ENCODE assay signal across 24 mouse cellular contexts in genomic region chr2:58495271-58495670, GRCm38 (mm10). TPM values are rescaled to one million over a fixed set of nuclear protein-coding genes. Genes with fewer than 3 reads are reported as not detected.
DNase-seq lines count a peak whose midpoint lies in the region; ATAC-seq lines count a peak whose summit lies in the region.
"Had no signal": no experiment of that assay in that cellular context is flagged by ENCODE, and none has a peak within 500 bp of the region (broad histone marks: within the 10 kb centered on the region; RNA-seq: fewer than 3 reads in every experiment).

No protein-coding gene starts in this region.

- peak; percentile 59 to 68 for DNase-seq in heart, adult 18-20 months
- peak; percentile 42 for DNase-seq in heart, postnatal 4 days
- DNase-seq in frontal cortex, postnatal 36 days (ENCODE audit: low spot score in 2 of 2): no peak
- DNase-seq in ovary, postnatal 14 days (ENCODE audit: low spot score): no peak
- DNase-seq: adrenal gland, adult 2 months; adrenal gland, postnatal 25 days; cerebellum, adult 18-20 months; cerebellum, adult 9-11 months; cerebellum, postnatal 36 days; kidney, adult 18-20 months had no signal

- H3K9me3 ChIP-seq in heart, embryonic 12.5 days (replicated peaks): no peaks in the 10 kb centered on the region
- H3K9me3 ChIP-seq in heart, embryonic 13.5 days: no peaks in the 10 kb centered on the region
- H3K9me3 ChIP-seq in heart, embryonic 14.5 days (ENCODE audit: control insufficient read depth, low read length): peaks cover 4% of the 10 kb centered on the region; the same call in 1 of the 2 replicates
- H3K9me3 ChIP-seq: embryonic facial prominence, embryonic 13.5 days; forebrain, embryonic 12.5 days; hindbrain, embryonic 12.5 days; intestine, embryonic 15.5 days; kidney, embryonic 15.5 days had no signal

- peaks cover 14% of the 10 kb centered on the region for H3K36me3 ChIP-seq in heart, embryonic 12.5 days
- peaks cover 28% of the 10 kb centered on the region for H3K36me3 ChIP-seq in heart, embryonic 13.5 days
- H3K36me3 ChIP-seq in heart, embryonic 14.5 days (ENCODE audit: control insufficient read depth, insufficient read depth, low read length): peaks cover 9% of the 10 kb centered on the region
- H3K36me3 ChIP-seq: forebrain, embryonic 12.5 days; intestine, embryonic 15.5 days had no signal

- H3K4me1 ChIP-seq in heart, embryonic 12.5 days (replicated peaks): peaks cover 22% of the 10 kb centered on the region
- H3K4me1 ChIP-seq in heart, embryonic 13.5 days: peaks cover 29% of the 10 kb centered on the region
- peaks cover 4 to 20% of the 10 kb centered on the region in 2 experiments for H3K4me1 ChIP-seq in heart, embryonic 14.5 days (ENCODE audit: control insufficient read depth in 2 of 2, insufficient read depth in 2 of 2, low read length in 2 of 2)
- H3K4me1 ChIP-seq: embryonic facial prominence, embryonic 13.5 days had no signal

- no peak overlapping the region for H3K4me3 ChIP-seq in heart, embryonic 12.5 days
- H3K4me3 ChIP-seq in heart, embryonic 13.5 days: no peak overlapping the region
- H3K4me3 ChIP-seq in heart, embryonic 14.5 days (ENCODE audit: control insufficient read depth in 1 of 2, insufficient read depth in 1 of 2, low read depth in 1 of 2, low read length in 2 of 2): no peak overlapping the region
- H3K4me3 ChIP-seq: embryonic facial prominence, embryonic 13.5 days; forebrain, embryonic 12.5 days; hindbrain, embryonic 12.5 days; intestine, embryonic 15.5 days; kidney, embryonic 15.5 days had no signal

- H3K27me3 ChIP-seq in heart, embryonic 12.5 days (replicated peaks): no peaks in the 10 kb centered on the region
- H3K27me3 ChIP-seq in heart, embryonic 13.5 days (replicated peaks): no peaks in the 10 kb centered on the region
- no peaks in the 10 kb centered on the region for H3K27me3 ChIP-seq in heart, embryonic 14.5 days (ENCODE audit: control insufficient read depth, insufficient read depth, low read length)
- H3K27me3 ChIP-seq: embryonic facial prominence, embryonic 13.5 days; forebrain, embryonic 12.5 days; hindbrain, embryonic 12.5 days; intestine, embryonic 15.5 days; kidney, embryonic 15.5 days had no signal

- no peak overlapping the region for H3K27ac ChIP-seq in heart, embryonic 12.5 days (ENCODE audit: poor library complexity, severe bottlenecking)
- H3K27ac ChIP-seq in heart, embryonic 13.5 days (replicated peaks): peak overlapping the region; percentile 4; the same call in 1 of the 2 replicates
- H3K27ac ChIP-seq in heart, embryonic 14.5 days (replicated peaks in 1 of 2; ENCODE audit: control insufficient read depth in 1 of 2, insufficient read depth in 1 of 2, low read depth in 2 of 2, low read length in 2 of 2): peak overlapping the region; percentile 48 to 56; a peak in 2 of 4 replicates
- H3K27ac ChIP-seq: embryonic facial prominence, embryonic 13.5 days; forebrain, embryonic 12.5 days; hindbrain, embryonic 12.5 days; intestine, embryonic 15.5 days; kidney, embryonic 15.5 days had no signal

- 62% methylated on average over 3 of the region's 3 CpGs for WGBS in heart, embryonic 12.5 days
- WGBS in heart, embryonic 13.5 days: 49% methylated on average over 3 of the region's 3 CpGs
- WGBS in heart, embryonic 14.5 days: 62% methylated on average over 3 of the region's 3 CpGs

- no peak for ATAC-seq in heart, embryonic 12.5 days (ENCODE audit: insufficient number of reproducible peaks, low FRiP score)
- ATAC-seq in heart, embryonic 13.5 days (ENCODE audit: extremely low read depth, insufficient number of reproducible peaks, low FRiP score, low TSS enrichment): no peak
- ATAC-seq in heart, embryonic 14.5 days (ENCODE audit: insufficient number of reproducible peaks, insufficient read depth, low FRiP score, low read depth): no peak
- ATAC-seq: forebrain, embryonic 16.5 days; intestine, embryonic 15.5 days had no signal

- no peak overlapping the region for H3K4me2 ChIP-seq in heart, embryonic 12.5 days
- no peak overlapping the region for H3K4me2 ChIP-seq in heart, embryonic 13.5 days
- no peak overlapping the region for H3K4me2 ChIP-seq in heart, embryonic 14.5 days (ENCODE audit: low read length)
- H3K4me2 ChIP-seq: embryonic facial prominence, embryonic 13.5 days; forebrain, embryonic 12.5 days; hindbrain, embryonic 12.5 days; intestine, embryonic 15.5 days; kidney, embryonic 15.5 days had no signal

- no peak overlapping the region for H3K9ac ChIP-seq in heart, embryonic 12.5 days
- no peak overlapping the region for H3K9ac ChIP-seq in heart, embryonic 13.5 days
- no peak overlapping the region for H3K9ac ChIP-seq in heart, embryonic 14.5 days (ENCODE audit: low read length)
- H3K9ac ChIP-seq: embryonic facial prominence, embryonic 13.5 days; forebrain, embryonic 12.5 days; hindbrain, embryonic 12.5 days; intestine, embryonic 15.5 days; kidney, embryonic 15.5 days had no signal

RNA-seq across cellular contexts. Expression of gene Gm17409, which starts 25.4 kb away (rescaled TPM):
- total RNA-seq in heart, adult 18-20 months (2021): not detected
- polyA plus RNA-seq in heart, embryonic 12.5 days (2016; fragmentation: Nextera tagmentation; extraction: Ambion mirVana): not detected in 2 replicates
- polyA plus RNA-seq in heart, embryonic 13.5 days (2015; fragmentation: Nextera tagmentation; extraction: Ambion mirVana): 0.15 TPM in 1 of 2 replicates, not detected in the other
- not detected in 2 replicates for polyA plus RNA-seq in heart, embryonic 14.5 days (2014; fragmentation: Nextera tagmentation; extraction: Ambion mirVana)
- not detected for total RNA-seq in heart, postnatal 4 days (2021)
- total RNA-seq: adrenal gland, adult 2 months; adrenal gland, postnatal 25 days; ES-E14; gastrocnemius, adult 8-10 months; granulocyte monocyte progenitor cell, adult 5-6 weeks; heart, postnatal 36 days had no signal
- polyA plus RNA-seq: adrenal gland, adult 2 months; embryonic facial prominence, embryonic 13.5 days; frontal cortex, adult 2 months; hindbrain, embryonic 12.5 days; intestine, embryonic 15.5 days; kidney, embryonic 15.5 days had no signal

Comparison
In these comparisons a context has a peak if more than half of its experiments do, and no peak if none do; other contexts are left out.
1. DNase-seq: peak in heart, adult 18-20 months (2 of 2) and heart, postnatal 4 days (single experiment); none in frontal cortex, postnatal 36 days (0 of 2) and ovary, postnatal 14 days (single experiment).